Mouse (Mus musculus): ENCODE measurements at regions not wholly inside any gene's neighbourhood (a gene's known extent, or its start where the extent isn't known, plus 50 kb on each side); places are given as distances from the start of the nearest gene placed in this dataset.

DNA sequence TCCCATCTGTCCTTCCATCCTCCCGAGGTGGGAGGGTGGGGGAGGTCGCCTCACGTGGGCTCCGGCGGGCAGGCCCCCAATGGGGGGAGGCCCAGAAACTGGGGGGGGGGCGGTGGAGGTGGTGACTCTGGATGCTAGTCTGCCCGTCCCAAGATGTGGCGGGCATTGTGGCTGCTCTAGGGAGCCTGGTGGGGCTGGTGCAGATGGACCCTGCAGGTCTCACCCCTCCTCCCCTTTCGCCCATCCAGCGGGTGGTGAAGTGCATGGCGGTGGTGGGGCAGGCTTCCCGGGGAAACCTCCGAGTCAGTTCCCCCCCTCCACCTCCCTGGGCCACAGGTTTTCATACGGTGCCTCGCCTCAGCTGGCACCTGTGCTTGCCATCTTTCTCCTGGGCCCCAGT lies 88.6 kb downstream of the Inhba start:
- TF ChIP-seq CTCF (IDR thresholded peaks at IDR 0.05) = no peak
- intact Hi-C loops (cut with DNase I) = no loop called here
- Histone ChIP-seq H3K4me3 (no peak overlapping the region), H3K27ac (no peak overlapping the region)
- DNase-seq (ENCODE audit: extremely low spot score in 1 of 2, low spot score in 2 of 2) = no peak

DNA sequence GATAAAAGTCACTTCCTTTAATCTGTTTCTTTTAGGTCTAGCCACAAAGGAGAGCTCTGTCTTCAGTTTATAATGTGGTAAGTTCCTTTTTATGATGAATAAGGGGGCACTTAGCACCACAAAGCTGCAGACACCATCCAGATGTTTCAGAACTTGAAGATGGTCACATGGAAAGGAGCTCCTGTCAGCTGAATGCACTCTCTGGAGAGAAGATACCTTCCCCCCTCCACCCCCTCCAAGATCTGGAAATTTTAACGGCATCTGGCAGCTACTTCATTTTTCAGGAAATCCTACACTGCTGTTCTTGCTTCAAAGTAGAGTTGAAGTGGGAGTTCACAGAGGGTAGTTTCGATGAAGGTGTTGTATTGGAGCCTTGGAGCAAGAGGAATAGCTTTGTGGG lies 103.2 kb downstream of the Inhba start:
- DNase-seq (ENCODE audit: extremely low spot score in 1 of 2, low spot score in 2 of 2) = no peak
- H3K4me3 ChIP-seq = no peak overlapping the region
- no peak overlapping the region for H3K27ac ChIP-seq
- no peak for TF ChIP-seq CTCF (IDR thresholded peaks at IDR 0.05)
- intact Hi-C loops (cut with DNase I) = no loop called here

DNA sequence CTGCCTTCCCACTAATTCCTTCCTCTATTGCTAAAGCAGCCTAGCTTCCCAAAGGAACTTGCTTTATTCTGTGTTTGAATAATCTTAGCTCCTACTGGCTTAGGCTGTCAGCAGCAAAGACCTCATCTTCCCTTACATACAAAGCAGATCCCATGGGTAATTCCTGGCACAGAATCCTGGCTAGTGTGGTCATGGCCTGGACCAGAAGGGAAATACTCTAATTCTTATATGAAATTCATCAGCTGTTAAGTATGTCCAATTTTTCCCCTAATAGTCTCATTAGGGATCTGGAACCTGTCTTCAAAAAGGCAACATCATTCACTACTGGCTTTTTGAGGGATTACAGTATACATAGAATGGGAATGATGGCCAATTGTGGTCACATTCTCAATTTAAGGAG lies 135.0 kb downstream of the Inhba start:
- intact Hi-C loops (cut with DNase I) = no loop called here
- Histone ChIP-seq H3K27ac (no peak overlapping the region), H3K4me3 (no peak overlapping the region)
- TF ChIP-seq CTCF (IDR thresholded peaks at IDR 0.05) = no peak
- no peak for DNase-seq (ENCODE audit: extremely low spot score in 1 of 2, low spot score in 2 of 2)

DNA sequence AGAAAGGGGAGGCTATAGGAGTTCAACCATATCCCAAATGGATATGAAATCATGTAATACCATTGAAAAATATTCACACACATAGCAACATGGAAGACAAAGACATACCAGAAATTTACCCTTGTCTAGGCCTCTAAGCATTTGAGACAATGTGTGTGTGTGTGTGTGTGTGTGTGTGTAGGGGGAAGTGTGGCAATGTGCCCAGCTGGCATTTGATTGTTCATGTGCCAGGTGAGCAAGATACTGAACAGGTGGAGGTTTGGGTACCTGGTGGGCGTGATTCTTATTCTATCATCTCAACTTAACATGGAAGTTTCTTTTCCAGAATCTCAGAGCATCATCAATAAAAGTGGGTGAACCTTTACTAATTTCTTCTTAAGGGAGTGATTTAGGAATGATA lies 143.3 kb downstream of the Inhba start:
- intact Hi-C loops (cut with DNase I) = no loop called here
- Histone ChIP-seq H3K27ac (no peak overlapping the region), H3K4me3 (no peak overlapping the region)
- DNase-seq (ENCODE audit: extremely low spot score in 1 of 2, low spot score in 2 of 2) = no peak
- no peak for TF ChIP-seq CTCF (IDR thresholded peaks at IDR 0.05)

DNA sequence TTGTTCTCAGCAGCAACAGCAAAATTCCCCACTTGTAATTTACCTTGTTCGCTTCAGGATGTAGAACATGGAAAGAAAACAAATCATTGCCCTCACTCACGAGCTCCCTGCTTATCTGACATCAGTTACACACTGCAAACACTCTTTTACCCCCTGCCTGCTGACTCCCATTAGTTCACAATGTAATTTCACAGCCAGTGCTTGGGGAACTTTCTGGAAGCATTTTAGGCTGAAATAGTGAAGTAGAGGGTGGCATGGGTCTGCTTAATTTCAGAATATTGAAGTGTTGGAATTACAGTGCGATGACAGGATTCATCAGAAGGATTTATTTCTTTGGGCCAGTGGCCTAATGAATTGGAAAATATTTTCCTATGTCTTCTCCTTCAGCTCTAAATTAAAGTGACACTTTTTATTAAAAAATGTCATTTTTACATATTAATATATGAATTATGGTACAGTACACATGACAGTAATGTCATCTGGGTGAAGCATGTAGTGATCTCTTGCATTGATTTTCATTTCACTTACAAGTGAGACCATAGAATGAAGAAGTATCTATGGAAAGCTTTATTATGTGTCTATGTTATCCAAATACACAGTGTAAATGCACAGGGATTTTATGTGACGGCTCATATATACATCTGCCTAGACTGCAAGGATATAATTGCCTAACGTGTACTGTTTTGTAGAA lies 153.7 kb downstream of the Inhba start:
- Histone ChIP-seq H3K4me3 (no peak overlapping the region), H3K27ac (no peak overlapping the region)
- DNase-seq (ENCODE audit: extremely low spot score in 1 of 2, low spot score in 2 of 2) = no peak
- TF ChIP-seq CTCF (IDR thresholded peaks at IDR 0.05) = no peak
- intact Hi-C loops (cut with DNase I) = no loop called here

DNA sequence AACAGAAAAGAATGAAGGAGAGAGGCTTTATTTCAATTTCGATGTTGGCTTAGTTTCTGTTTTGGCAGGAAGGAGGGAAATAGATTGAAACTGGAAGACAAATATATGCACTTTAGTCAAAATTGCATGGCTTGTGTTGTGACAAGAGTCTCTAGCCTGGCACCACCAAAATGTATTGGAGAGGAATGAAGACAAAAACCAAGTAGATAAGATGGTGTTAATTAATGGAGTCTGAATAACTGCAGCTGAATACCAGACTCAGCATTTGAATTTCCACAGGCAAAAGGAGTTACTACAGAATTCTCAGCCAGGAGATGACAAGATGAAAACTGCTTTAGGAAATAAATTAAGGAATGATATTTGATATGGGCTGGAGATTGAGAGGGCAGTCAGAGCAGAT lies 185.0 kb downstream of the Inhba start:
- DNase-seq (ENCODE audit: extremely low spot score in 1 of 2, low spot score in 2 of 2) = no peak
- intact Hi-C loops (cut with DNase I) = no loop called here
- no peak for TF ChIP-seq CTCF (IDR thresholded peaks at IDR 0.05)
- Histone ChIP-seq H3K4me3 (no peak overlapping the region), H3K27ac (no peak overlapping the region)

DNA sequence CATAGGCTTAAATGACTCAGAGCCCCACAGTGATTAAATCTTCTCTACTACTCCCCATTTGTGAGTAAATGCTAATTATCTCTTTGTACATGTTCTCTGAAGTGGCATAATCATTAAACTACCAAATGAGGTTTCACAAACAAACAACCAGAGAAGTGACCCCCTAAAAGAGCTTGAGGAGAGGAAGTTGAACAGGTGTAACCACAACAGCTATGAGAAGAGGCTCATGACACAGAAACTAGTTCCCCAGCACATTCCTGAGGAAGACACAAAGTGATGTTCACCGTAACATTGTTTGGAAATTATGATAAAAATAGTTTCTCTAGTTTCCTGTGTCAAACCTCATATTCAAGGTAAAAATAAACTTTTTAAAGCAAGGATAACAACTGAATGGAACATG lies 188.4 kb downstream of the Inhba start:
- intact Hi-C loops (cut with DNase I) = no loop called here
- no peak for DNase-seq (ENCODE audit: extremely low spot score in 1 of 2, low spot score in 2 of 2)
- TF ChIP-seq CTCF (IDR thresholded peaks at IDR 0.05) = no peak
- H3K27ac ChIP-seq = no peak overlapping the region
- no peak overlapping the region for H3K4me3 ChIP-seq

DNA sequence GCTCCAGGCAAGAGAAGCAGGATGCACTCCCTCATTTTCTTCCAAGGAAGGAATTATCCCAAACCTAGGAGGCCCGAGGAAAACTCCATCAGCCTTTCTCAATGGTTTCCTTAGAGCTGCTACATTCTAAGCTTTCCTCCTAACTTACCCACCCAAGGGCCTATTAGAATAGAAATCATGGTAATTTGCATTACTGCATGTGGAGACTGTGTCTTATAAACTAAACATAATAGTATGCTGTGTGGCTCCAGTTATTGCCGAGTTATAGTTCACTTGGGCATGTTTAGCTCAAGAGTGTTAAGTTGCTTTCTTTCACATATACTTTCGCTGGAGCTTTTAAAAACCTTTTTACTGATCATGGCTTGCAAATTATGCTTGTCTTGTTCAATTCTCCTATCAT lies 191.5 kb downstream of the Inhba start:
- no peak for TF ChIP-seq CTCF (IDR thresholded peaks at IDR 0.05)
- intact Hi-C loops (cut with DNase I) = no loop called here
- DNase-seq (ENCODE audit: extremely low spot score in 1 of 2, low spot score in 2 of 2) = no peak
- Histone ChIP-seq H3K27ac (no peak overlapping the region), H3K4me3 (no peak overlapping the region)

DNA sequence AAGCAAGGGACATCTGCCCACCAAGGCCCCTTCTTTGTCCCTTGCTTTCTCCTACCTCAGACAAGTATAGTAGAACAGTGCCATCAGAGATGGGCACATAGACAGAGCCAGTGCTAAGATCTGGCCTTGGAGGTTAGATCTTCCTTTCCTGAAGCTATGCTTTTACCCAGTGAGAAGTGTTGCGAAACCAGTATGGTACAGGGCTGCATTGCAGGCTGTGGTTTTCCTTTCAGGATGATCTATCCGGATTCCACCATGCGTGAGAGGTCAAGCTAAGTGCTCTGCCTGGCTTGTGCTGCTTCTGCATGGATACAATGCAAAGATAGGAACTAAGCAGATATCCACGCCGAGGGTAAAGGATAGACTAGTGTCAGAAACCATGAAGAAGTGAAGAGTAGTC lies 192.4 kb downstream of the Inhba start:
- no peak for DNase-seq (ENCODE audit: extremely low spot score in 1 of 2, low spot score in 2 of 2)
- Histone ChIP-seq H3K27ac (no peak overlapping the region), H3K4me3 (no peak overlapping the region)
- no peak for TF ChIP-seq CTCF (IDR thresholded peaks at IDR 0.05)
- intact Hi-C loops (cut with DNase I) = no loop called here

DNA sequence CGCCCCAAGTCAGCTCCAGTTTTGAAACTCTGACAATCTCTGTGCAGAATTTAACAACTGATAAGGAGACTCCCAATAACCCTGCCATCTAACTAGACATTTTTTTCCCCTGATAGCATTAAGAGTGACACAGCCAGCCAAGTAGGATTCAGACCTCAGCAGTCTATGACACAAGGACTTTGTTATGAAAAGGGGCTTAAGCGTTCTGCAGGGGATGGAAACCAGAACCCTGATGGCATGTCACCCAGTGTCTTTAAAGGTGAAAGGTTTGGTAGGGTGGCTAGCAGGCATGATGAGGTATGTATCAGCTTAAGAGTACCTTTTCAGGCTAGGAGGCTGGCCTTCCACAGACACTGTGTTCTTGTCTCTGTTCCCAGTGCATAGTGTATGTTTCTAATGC lies 199.8 kb downstream of the Inhba start:
- DNase-seq (ENCODE audit: extremely low spot score in 1 of 2, low spot score in 2 of 2) = no peak
- Histone ChIP-seq H3K27ac (no peak overlapping the region), H3K4me3 (no peak overlapping the region)
- TF ChIP-seq CTCF (IDR thresholded peaks at IDR 0.05) = no peak
- intact Hi-C loops (cut with DNase I) = no loop called here

DNA sequence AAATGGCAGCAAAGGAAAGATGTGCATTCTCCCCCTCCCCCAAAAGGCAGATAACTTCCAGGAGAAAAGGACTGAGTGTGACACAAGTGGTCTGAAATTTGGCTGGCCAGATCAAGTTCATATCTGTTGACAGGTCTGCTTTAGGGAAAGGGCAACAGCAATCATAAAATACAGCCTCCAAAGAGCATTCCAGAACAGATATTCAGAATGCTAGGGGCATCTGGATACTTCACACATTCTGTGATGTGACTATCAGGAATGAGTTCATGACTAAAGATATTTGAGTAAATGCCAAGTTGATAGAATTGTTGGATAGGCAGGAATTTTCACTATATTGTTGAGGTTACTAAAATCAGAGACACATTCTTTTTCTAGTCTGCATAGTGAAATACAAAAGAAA lies 208.2 kb downstream of the Inhba start:
- intact Hi-C loops (cut with DNase I) = no loop called here
- DNase-seq (ENCODE audit: extremely low spot score in 1 of 2, low spot score in 2 of 2) = no peak
- Histone ChIP-seq H3K4me3 (no peak overlapping the region), H3K27ac (no peak overlapping the region)
- no peak for TF ChIP-seq CTCF (IDR thresholded peaks at IDR 0.05)

DNA sequence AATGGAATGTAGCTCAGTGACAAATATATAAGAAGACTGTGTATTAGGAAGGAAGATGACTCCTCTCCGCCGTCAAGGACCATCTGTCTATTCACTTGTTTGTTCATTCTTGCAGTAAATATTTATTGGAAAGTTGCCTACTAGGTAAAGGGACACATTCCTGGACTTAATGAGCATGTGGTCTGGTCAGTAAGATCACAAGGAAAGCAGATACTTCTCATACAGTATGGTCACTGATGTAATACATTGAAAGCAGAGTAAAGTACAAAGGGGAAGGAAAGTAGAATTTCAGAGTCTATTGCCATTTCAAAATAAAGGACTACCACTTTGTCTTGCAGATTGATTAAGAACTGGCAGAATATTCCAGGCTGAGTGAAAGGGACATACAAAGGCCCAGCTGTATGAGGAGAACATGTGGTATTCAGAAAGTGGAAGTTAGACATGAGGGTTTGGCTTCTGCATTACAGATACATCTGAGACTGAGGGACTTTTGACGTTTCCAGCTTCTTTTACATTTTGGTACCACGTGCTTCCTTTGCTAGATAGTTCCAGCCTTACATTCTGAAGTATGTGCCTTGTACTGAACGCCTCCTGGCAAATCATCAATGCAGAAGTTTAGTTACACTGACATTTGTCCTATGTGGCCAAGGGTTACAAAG lies 211.4 kb downstream of the Inhba start:
- no peak overlapping the region for H3K27ac ChIP-seq

DNA sequence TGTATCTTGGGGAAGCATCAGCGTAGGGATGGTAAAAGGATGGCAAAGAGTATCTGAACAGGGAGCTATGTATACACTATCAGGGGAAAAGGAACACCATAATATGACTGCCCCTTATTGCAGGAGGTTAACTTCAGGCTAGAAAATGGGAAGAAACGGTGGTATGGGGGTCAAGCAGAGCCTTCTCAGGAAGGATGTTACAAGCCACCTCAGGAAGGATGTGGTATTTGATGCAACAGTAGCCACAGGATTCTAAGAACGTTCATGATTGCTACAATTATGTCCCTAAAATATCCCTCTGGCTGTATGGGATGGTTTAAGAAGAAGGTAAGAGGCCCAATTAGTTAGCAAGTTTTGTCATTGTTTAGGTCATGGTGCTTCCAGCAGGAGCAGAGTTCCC lies 249.5 kb downstream of the Inhba start:
- TF ChIP-seq CTCF (IDR thresholded peaks at IDR 0.05) = no peak
- Histone ChIP-seq H3K4me3 (no peak overlapping the region), H3K27ac (no peak overlapping the region)
- DNase-seq (ENCODE audit: extremely low spot score in 1 of 2, low spot score in 2 of 2) = no peak
- intact Hi-C loops (cut with DNase I) = no loop called here

More for the DNA sequence above, 211.4 kb downstream of the Inhba start:
- no peak for DNase-seq (ENCODE audit: extremely low spot score in 1 of 2, low spot score in 2 of 2)
- intact Hi-C loops (cut with DNase I) = no loop called here
- no peak for TF ChIP-seq CTCF (IDR thresholded peaks at IDR 0.05)
- no peak overlapping the region for H3K4me3 ChIP-seq
